Mouse (Mus musculus) kidney, adult 9 months (tissue): ENCODE results near the gene Clmn.
"Not testable (repeated sequence)": the region's sequence is repeated elsewhere in the genome, so short reads cannot be mapped to it uniquely, and the experiment has no call there.

Experiments
- DNase-seq: peaks from one replicate; pipeline ENCODE4 v3.0.0; 2022

The Clmn gene

DNA sequence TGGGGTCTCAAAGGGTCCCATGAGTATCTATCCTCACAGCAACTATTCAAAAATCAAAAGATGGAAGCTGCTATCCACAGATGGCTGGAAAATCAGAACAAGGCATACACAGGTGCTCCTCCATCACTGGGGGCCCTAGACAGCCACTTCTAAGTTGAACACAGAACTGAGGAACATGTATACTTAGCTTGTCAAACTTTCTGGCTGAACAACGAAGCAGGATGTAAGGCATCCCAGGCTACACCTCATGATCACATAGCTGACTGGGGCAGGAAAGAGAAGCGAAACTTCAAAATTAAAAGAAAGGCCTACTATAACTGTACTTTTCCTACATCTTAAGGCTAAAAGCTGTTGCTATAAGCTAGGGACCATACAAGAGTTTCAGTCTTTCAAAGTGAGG lies 115.9 kb downstream of the Clmn start:
- no peak for DNase-seq

DNA sequence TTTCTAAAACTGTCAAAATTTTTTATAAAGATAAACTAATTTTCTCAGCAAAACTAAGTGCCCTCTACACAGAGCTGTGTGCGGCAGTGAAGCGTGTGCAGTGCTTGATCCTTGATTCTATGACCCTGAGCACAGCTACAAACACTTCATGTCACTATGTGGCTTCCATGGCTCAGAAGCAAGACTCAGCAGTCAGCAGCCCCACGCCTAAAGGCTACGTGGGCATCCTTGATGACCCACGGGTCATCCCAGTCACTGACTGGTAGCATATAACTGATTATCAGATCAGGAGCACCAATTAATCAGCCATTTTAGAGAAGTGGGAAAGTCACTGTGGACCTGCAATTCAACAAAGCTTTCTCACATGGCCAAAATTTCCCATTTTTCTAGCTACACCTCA lies 117.6 kb downstream of the Clmn start:
- DNase-seq: no peak

DNA sequence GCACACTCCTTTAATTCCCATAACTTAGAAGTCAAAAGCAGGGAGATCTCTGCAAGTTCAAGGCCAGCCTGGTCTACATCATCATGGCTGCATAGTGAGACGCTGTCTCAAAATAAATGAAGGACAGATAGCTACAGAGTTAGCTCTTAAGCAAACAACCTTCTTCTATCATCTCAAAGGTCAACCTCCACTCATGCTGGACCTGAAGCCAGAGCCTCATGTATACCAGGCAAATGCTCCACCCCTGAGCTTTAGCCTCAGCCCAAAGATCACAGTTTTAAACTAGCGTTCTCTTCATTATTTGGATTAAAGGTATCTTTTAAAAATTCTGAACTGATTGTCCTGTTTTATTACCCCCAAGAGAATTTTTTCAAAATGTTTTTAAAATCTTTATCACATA lies 118.3 kb downstream of the Clmn start:
- peak; percentile 49 for DNase-seq

DNA sequence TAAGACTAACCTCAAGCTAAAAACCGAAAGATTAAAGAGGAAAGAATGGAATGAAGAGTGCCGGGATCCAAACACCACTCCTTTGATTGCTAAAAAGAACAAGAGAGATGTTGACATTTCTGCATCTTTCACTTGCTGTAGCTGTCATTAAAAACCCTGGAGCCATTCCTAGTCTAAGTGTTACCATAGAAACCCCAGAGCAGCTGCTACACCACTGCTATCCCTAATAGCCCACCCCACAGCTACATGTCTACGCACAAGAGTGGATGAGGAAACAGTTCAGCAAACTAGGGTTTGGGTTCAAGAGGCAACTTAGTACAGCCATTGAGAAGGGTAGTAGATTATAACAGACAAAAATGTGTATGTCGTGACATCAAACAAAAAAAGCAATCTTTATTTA lies 121.2 kb downstream of the Clmn start:
- DNase-seq: no peak

DNA sequence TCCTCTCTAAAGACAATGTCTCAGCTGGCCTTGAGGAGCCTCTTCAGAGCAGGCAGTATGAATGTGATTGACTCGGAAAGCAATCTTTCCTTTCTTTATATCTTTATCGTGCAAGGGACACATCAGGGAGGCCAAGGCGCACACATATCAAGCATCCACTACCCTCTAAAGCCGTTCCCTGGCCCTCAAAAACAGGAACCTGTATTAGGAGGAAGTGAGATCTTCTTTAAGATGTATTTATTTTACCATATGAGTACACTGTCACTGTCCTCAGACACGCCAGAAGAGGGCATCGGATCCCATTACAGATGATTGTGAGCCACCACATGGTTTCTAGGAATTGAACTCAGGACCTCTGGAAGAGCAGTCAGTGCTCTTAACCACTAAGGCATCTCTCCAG lies 122.6 kb downstream of the Clmn start:
- no peak for DNase-seq

DNA sequence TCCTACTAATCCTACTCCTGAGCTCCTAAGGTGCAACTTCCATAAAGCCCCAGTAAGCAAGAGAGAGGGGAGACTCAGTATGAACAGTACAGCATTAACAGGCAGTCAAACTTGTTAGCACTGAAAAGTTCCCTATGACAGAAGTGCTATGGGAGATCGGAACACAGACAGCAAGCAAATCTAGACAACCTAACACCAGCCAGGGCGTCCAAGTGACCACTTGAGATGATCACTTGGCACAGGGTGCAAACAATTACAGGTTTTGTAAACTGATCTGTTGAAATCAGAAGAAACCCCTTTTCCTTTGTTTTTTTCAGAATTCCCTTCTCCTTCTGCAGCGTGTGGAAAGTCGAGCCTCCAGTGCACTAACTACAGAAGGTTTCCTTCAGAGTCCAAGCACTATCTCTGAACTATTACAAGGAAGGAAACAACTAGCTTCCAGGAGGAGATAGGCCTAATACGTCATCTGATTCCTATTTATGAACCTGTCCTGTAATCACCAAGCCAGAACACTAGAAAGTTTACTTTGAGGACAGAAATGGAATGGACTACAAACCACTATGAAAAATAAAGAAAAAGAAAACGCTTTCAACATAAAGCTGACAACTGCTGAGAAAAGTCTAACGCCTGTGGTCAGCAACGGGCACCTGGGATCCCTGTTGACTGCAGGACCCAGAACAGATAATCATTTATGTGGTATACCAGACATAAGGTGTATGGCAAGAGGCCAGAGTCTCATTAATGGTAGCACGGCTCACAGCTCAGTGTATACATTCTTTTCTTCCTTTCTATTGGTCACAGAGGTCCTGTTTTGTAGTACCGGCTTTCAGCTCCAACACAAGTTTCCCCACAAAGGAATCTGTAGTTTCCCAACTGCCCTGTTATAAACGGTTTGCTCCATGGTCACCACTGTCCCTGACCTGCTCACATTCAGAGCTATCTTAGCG lies 123.8 kb downstream of the Clmn start:
- DNase-seq: no peak

DNA sequence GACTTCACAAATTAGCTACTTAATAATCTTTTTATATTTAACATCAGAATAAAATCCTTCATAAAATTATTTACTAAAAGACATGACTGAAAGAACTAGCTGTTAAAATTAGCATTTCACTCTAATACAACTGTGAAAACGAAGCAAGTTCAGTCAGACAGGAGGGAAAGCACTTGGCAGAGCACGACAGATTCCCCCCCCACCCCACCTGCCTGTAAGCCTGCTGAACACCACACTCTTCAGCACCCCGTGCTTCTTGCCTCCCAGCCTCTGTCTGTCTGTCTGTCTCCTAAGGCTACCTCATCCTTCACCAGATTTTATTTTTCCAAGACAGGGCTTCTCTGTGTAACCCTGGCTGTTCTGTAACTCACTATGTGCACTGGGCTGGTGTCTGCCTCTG lies 125.9 kb downstream of the Clmn start:
- no peak for DNase-seq

DNA sequence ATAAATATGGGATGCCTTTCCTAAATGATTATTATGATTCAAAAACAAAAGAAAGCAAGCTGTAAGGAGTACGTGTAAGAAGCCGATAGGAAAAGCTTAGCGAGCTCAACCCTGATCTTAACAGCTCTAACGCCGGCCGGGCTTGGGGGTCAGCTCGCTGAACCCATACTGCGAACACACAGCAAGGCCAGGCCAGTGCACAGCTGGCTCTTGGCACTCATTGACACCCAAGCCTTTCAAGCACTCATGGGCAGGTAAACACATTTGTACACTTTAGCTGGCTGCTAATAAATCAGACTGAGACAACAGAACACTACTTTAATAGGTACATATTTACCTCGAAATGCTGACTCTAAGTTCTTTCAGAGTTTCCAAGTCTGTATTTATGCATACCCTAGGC lies 126.4 kb downstream of the Clmn start:
- peak; percentile 35 for DNase-seq

DNA sequence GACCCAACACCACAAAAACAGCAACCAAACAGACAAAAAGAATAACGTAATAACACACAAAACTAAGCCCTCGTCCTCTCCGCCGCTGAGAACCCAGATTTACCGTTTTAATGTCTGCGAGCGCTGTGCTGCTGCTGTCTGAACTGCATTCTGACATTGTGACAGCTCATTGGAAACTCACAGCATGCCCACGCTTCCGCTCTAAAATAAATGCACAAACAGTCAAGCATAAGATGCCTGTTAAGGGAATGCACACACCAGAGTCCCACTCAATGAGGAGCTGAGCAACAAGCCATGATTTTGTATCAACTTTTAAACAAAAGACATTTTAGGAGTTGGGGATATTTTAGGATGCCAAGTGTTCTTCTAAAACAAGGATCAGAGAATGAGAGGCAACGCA lies 127.2 kb downstream of the Clmn start:
- DNase-seq: no peak

DNA sequence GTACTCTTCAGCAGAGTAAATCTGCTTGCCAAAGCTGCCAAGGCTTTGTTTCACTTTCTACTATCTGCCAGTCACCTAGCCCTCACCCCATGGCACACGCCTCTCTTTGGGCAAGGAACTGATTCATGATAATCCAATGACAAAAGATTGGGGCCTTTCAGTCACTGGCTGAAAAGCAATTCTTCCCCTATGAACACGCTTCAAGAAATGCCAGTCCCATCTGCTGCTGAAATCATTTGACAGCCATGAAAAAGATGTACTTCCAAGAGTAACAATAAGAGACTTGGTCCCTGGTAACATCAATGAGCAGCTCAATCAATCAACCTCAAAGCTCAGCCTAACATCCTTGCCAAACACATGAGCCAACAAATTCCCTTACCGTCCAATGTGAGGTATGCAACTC lies 128.9 kb downstream of the Clmn start:
- no peak for DNase-seq

DNA sequence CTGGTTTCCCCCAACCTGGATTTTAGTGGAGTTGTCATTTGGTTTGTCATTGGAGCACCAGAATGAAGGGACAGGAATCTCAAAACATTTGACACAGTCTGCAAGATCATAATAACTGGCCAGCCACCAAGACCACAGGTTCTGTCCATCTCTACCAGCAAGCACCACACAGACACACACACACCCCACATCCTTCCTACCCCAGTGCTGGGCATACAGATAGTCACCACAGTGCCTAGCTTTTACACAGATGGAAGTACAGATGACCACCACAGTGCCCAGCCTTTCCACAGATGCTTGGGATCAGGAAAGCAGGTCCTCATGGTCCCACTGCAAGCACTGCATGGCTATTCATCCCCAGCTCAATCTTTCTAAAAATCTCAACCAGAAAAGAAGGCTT lies 131.7 kb downstream of the Clmn start:
- DNase-seq: no peak

DNA sequence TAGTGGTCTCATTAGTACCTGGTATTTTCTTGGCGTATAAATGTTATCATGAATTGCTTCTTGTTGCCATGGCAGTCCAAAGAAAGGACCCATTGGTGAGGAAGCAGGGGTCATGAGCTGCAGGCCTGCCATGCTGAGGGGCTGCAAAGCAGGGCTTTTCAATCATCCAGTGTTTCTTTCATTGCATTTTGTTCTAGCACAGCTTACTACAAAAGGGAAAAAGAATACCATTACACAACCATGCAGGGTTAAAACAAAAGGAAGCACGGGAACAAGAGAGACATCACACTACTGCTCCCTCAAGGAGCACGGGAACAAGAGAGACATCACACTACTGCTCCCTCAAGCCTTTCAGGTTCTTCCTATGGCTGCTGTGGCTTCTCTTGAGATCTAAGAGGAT lies 133.1 kb downstream of the Clmn start:
- no peak for DNase-seq

DNA sequence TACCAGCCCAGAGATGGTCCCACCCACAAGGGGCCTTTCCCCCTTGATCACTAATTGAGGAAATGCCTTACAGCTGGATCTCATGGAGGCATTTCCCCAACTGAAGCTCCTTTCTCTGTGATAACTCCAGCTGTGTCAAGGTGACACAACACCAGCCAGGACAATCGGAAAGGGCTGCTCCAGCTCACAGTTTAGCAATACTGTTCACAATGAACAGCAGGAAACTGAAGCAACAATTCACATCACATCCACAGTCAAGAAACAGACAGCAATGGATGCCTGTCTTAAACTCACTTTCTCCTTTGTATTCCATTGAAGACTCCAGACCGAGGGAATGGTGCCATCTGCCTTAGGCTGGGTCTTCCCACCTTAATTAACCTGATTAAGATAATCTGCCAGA lies 138.4 kb downstream of the Clmn start:
- DNase-seq: not testable (repeated sequence)

DNA sequence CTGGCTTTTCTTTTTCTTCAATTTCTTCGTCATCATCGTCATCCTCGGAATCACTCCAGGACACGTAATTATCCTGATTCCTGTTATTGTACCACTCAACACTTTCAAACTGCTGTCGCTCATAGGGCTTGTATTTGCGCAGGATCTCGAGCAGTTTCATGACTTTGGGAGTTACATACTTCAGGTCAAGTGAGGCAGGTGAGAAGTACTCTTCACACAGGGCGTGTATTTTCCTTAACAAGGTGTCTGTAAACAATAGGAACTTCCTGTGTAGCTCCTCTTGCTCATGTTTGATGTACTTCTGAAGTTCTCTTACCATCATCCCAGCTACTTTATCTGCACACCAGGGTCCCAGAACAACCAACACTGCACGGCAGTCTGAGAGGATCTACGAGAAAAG lies 142.8 kb downstream of the Clmn start:
- DNase-seq: no peak

DNA sequence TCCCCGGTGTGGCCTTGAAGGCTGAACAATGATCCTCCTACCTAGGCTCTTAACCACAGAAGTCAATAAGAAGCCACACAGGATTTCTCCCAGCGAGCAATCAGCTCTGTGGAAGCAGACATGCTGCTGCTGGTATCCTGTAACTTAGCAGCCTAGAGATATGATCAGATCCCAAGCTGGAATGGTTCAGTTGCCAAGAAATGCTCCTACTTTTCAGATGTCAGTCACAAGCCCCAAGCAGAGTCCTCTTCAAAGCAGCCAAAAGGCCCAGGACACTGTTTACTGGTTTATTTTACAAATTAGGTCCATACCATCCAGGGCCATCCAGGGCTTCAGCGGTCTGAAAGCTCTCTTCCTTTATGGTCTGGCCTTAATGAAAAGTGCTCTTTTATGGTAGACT lies 143.9 kb downstream of the Clmn start:
- DNase-seq: no peak

DNA sequence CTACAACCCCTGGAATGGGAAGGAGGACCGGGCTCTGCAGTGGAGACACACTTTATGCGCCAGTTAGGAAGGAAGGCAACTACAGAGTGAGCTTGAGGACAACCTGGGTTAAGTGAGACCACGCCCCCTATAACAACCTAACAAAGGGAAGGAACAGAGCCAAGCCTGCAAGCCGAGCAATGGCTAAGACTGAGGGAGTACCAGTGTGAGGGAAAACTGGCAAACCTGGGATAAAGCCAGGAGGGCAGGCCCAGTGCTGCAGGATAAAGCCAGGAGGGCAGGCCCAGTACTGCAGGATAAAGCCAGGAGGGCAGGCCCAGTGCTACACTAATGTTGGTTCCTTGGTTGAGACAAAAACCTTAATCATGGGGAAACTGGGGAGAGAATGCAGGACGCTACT lies 145.9 kb downstream of the Clmn start:
- no peak for DNase-seq

DNA sequence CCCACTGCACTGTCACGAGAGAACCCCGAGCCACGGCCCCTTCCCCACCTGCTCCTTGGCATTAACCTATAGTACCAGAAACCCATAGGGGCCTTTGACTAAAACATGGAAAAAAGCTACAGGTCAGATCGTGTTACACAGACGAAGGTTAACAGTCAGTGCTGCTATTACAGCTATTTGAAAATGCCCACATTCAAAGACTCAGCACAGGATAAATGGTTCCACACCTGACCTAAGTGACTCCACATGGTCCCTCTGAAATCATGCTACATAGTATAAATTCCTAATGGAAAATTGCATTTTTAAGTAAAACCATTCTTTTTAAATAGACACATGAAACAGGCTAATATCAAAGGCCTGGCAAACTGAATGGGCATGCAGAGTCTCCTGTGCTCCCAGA lies 148.5 kb downstream of the Clmn start:
- no peak for DNase-seq

DNA sequence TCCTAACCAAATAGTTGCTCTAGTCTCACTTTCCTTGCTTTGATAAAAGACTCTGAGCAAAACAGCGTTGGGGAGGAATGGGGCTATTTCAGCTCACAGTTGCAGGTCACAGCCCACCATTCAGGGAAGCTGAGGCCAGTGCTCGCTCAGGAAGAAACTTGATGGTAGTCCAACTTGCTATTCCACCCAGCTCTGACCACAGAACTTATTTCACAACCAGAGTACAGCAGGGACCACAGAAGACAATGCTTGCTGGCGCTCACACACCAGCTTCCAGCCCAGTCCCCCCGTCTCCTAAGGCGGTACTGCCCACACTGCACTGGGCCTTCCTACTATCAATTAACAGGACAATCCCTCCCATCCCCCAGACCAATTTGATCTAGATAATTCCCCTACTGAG lies 149.4 kb downstream of the Clmn start:
- DNase-seq: no peak
